Mouse (Mus musculus) C2C12 (cell line): ENCODE data around the gene Gal3st3. TPM values are rescaled to one million over a fixed set of nuclear protein-coding genes. Genes with fewer than 3 reads are reported as not detected.

Source experiments
- H3K27me3 ChIP-seq: one replicate; pipeline ENCODE4 v1.6.1; 2011; ENCODE audit not compliant: control insufficient read depth, insufficient read depth, insufficient read length
- H3K36me3 ChIP-seq: one replicate; pipeline ENCODE4 v1.6.1; 2011; ENCODE audit not compliant: control insufficient read depth, insufficient read depth
- H3K4me3 ChIP-seq: one replicate; pipeline ENCODE4 v1.5.1; 2011; ENCODE audit warnings: mild to moderate bottlenecking, control low read depth; ENCODE audit not compliant: poor library complexity, insufficient read depth, severe bottlenecking
- H3K79me2 ChIP-seq: one replicate; pipeline ENCODE4 v1.6.1; 2011; ENCODE audit not compliant: control insufficient read depth, insufficient read depth
- H3K79me3 ChIP-seq: one replicate; pipeline ENCODE4 v1.6.1; 2011; ENCODE audit warnings: low read depth, control low read depth
- H3ac ChIP-seq: one replicate; pipeline ENCODE3; 2011; ENCODE audit warnings: low read depth; ENCODE audit not compliant: control insufficient read depth, insufficient read length
- CEBPB ChIP-seq: IDR thresholded peaks from one replicate; pipeline ENCODE4 v1.6.1; 2011; ENCODE audit warnings: low read depth, mild to moderate bottlenecking, control low read depth, moderate library complexity
- CTCF ChIP-seq: IDR thresholded peaks from one replicate; pipeline ENCODE4 v1.5.1; 2011; ENCODE audit not compliant: control insufficient read depth, insufficient read depth, insufficient read length
- FOSL1 ChIP-seq: IDR thresholded peaks from one replicate; pipeline ENCODE4 v1.8.0; 2011; ENCODE audit warnings: mild to moderate bottlenecking, low read length; ENCODE audit not compliant: poor library complexity, insufficient read depth, severe bottlenecking
- MAX ChIP-seq: IDR thresholded peaks from one replicate; pipeline ENCODE4 v1.6.1; 2011; ENCODE audit warnings: mild to moderate bottlenecking, control low read depth
- MYOD1 ChIP-seq: IDR thresholded peaks from one replicate; pipeline ENCODE4 v1.6.1; 2011; ENCODE audit warnings: low read depth; ENCODE audit not compliant: control insufficient read depth, insufficient read length
- MYOG ChIP-seq: IDR thresholded peaks from one replicate; pipeline ENCODE4 v1.6.1; 2011; ENCODE audit not compliant: control insufficient read depth, insufficient read length; ENCODE audit errors: extremely low read depth
- USF1 ChIP-seq: IDR thresholded peaks from one replicate; pipeline ENCODE4 v1.6.1; 2011; ENCODE audit warnings: low read depth, mild to moderate bottlenecking, control low read depth, moderate library complexity
- polyA plus RNA-seq: library from polyadenylated mRNA; unstranded; fragments of >200 nt; fragmentation: generic; extraction: Trizol; gene quantifications from one replicate; pipeline ENCODE4 v1.2.1, GENCODE M21; 2012; ENCODE audit warnings: missing spikeins

Gene Gal3st3
- polyA plus RNA-seq, 1 experiment = not detected

- H3K36me3 ChIP-seq = peaks cover 9% of the 10 kb centered on the region
- TF ChIP-seq CTCF (no peak), MYOG (no peak), USF1 (no peak), MYOD1 (no peak), MAX (no peak), FOSL1 (no peak), CEBPB (no peak)
Measured at GRCm38 (mm10) chr19:5269392-5269791, 28.7 kb upstream of the Gal3st3 start.

GRCm38 (mm10) chr19:5271430-5271829, 26.7 kb upstream of the Gal3st3 start:
- Histone ChIP-seq H3K36me3 (peaks cover 28% of the 10 kb centered on the region), H3K27me3 (no peaks in the 10 kb centered on the region), H3K79me2 (peaks cover 33% of the 10 kb centered on the region), H3ac (no peak overlapping the region), H3K4me3 (no peak overlapping the region), H3K79me3 (peaks cover 2% of the 10 kb centered on the region)
- TF ChIP-seq FOSL1 = no peak
- TF ChIP-seq CEBPB = no peak
- no peak for TF ChIP-seq MYOG

More at GRCm38 (mm10) chr19:5269392-5269791, 28.7 kb upstream of the Gal3st3 start:
- Histone ChIP-seq H3K79me3 (peaks cover 1% of the 10 kb centered on the region), H3K27me3 (no peaks in the 10 kb centered on the region), H3ac (no peak overlapping the region), H3K4me3 (no peak overlapping the region), H3K79me2 (peaks cover 33% of the 10 kb centered on the region)

DNA sequence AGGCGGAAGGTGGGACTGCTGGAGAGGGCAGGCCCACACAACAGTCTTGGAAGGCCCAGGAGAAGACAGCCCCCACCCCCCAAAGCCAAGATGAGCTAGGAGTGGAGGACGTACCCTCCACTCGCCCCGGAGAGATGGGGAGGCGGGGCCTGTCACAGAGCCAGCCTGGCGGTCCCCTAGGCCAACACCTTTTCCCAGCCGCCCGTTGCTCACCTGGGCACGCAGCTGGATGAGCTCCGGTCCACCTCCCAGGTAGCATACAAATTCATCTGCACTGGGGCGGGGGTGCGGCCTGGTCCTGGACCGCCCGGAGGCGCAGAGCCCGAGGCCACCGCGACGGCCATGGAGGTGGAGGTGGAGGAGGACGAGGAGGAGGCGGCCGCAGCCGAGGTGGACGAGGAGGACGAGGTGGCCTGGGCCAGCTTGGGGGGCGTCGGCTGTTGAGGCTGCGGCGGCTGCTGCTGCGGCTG, 25.8 kb upstream of the Gal3st3 start:
- Histone ChIP-seq H3K79me2 (peaks cover 36% of the 10 kb centered on the region), H3ac (peak overlapping the region; percentile 84), H3K27me3 (no peaks in the 10 kb centered on the region), H3K79me3 (peaks cover 5% of the 10 kb centered on the region), H3K4me3 (peak overlapping the region; percentile 39), H3K36me3 (peaks cover 35% of the 10 kb centered on the region)
- TF ChIP-seq MYOG (no peak), CEBPB (no peak), MYOD1 (no peak), MAX (no peak), USF1 (no peak), FOSL1 (no peak), CTCF (no peak)

DNA sequence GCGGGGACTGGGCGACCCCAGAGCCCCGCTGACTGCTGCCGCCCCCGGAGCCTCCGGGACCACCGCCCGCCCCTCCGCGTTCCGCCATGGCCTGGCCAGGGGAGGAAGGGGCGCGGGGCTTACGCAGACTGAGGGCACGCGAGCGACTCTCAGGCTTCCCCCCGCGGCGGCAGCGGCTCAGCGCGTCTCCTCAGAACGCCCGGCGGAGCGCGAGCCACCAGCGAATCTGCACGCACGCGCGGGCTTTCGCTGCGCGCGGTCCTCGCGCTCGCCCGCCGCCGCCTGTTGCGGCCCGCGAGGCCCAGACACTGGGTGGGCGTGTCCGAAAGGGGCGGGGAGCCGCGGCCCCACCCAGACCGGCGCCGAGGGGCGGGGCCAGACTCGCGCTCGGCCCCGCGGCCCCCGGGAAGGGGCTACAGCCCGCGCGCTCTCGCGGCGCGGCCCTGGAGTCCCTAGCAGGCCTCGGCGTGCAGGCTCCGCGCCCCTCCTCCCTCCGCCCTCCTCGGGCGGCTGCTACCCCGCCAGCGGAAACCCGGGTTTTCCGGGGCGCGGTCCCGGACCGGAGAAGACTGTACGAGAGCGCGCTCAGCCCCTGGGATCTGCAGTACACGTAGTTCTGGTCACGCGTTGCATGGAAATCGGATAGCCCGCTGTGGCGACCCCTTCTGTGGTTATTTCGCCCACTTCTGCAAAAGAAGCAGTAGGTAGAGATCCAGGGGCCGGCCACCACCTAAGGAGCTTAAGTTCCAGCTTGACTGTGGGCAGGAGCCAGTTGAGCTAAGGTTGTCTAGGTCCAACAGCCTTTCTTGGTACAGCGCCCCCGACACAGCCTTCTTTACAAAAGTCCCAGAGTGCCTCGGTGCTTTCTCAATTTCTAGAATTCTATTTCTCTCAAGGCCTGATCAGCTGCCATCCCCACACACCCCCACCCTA, 25.1 kb upstream of the Gal3st3 start, which contains the start of gene Pacs1:
Gene Pacs1 (minus strand): TSS at position 319 of the 933 bp plus-strand sequence.
- TF ChIP-seq CTCF (no peak), MYOD1 (no peak), MAX (peak; percentile 57), CEBPB (no peak)
- peaks cover 42% of the 10 kb centered on the region for H3K36me3 ChIP-seq
- H3K4me3 ChIP-seq = peak within 1 kb of the TSS; percentile 39
- H3K79me3 ChIP-seq = peaks cover 5% of the 10 kb centered on the region
- H3ac ChIP-seq = peak within 1 kb of the TSS; percentile 84
- no peaks in the 10 kb centered on the region for H3K27me3 ChIP-seq
- peaks cover 44% of the 10 kb centered on the region for H3K79me2 ChIP-seq

GRCm38 (mm10) chr19:5273916-5274315, 24.2 kb upstream of the Gal3st3 start:
- H3K4me3 ChIP-seq = no peak overlapping the region
- no peak overlapping the region for H3ac ChIP-seq
- H3K36me3 ChIP-seq = peaks cover 50% of the 10 kb centered on the region
- TF ChIP-seq USF1 (no peak), MYOG (no peak), MAX (no peak), CTCF (no peak), FOSL1 (no peak), MYOD1 (no peak)
- H3K27me3 ChIP-seq = no peaks in the 10 kb centered on the region
- peaks cover 47% of the 10 kb centered on the region for H3K79me2 ChIP-seq
- peaks cover 7% of the 10 kb centered on the region for H3K79me3 ChIP-seq

GRCm38 (mm10) chr19:5274641-5275040, 23.5 kb upstream of the Gal3st3 start:
- Histone ChIP-seq H3K79me3 (peaks cover 9% of the 10 kb centered on the region), H3K27me3 (no peaks in the 10 kb centered on the region), H3K79me2 (peaks cover 39% of the 10 kb centered on the region), H3K4me3 (no peak overlapping the region), H3ac (no peak overlapping the region), H3K36me3 (peaks cover 58% of the 10 kb centered on the region)
- TF ChIP-seq MAX (no peak), USF1 (no peak), CEBPB (no peak), FOSL1 (no peak), CTCF (no peak), MYOD1 (no peak), MYOG (no peak)
